Comparison of ENCODE assay signal across 9 mouse cellular contexts in the genomic region with DNA sequence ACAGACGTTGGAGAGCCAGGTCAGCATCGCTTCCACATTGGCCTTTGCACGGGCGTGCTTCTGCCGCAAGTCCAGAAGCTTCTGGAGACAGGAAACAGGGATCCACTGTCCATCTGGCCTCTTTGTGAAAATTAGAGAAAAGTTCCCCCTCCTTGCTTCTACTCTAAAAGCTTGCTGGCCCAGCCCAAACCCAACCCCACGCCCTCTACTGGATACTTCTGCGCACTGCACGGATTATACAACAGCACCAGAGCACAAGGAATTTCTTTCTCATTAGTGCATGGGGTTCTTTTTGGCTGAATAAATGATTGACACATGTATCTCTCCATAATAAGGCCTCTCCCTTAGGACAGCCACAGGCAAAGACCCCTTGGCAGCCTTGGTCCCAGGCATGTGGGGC. TPM values are rescaled to one million over a fixed set of nuclear protein-coding genes. Genes with fewer than 3 reads are reported as not detected.
DNase-seq lines count a peak whose midpoint lies in the region; ATAC-seq and TF ChIP-seq lines count a peak whose summit lies in the region.
"Had no signal": no experiment of that assay in that cellular context is flagged by ENCODE, and none has a peak within 500 bp of the region (broad histone marks: within the 10 kb centered on the region; RNA-seq: fewer than 3 reads in every experiment).

No protein-coding gene starts in this region.

- H3K27me3 ChIP-seq in kidney, adult 2 months (replicated peaks; ENCODE audit: control insufficient read depth, insufficient read depth, low read length): no peaks in the 10 kb centered on the region

- TF ChIP-seq CTCF in kidney, adult 2 months (conservative IDR thresholded peaks at IDR 0.05; ENCODE audit: insufficient read depth, insufficient read length, low read depth, low read length): no peak

- H3K4me3 ChIP-seq in kidney, adult 2 months (ENCODE audit: insufficient read depth, low read depth, low read length): no peak overlapping the region
- H3K4me3 ChIP-seq: hindbrain, embryonic 15.5 days had no signal

- peak; percentile 25 for DNase-seq in kidney, adult 2 months
- no peak for DNase-seq in kidney, adult 11 months
- DNase-seq in 3T3-L1 (ENCODE audit: low read depth, low spot score): peak; percentile 52
- peak; percentile 65 for DNase-seq in NIH3T3 (ENCODE audit: low read depth)
- peak; percentile 30 for DNase-seq in embryo, embryonic 10 days (ENCODE audit: low spot score)
- DNase-seq in kidney, postnatal 25 days: peak; percentile 44 to 47
- no peak for DNase-seq in c-Kit-positive CD71-positive TER-119-positive erythroid progenitor cells, embryonic 14.5 days (ENCODE audit: low spot score)

- WGBS in kidney, adult 2 months: 55% methylated on average over 8 of the region's 8 CpGs

- H3K36me3 ChIP-seq in kidney, adult 2 months (ENCODE audit: control insufficient read depth, insufficient read depth, low read length): no peaks in the 10 kb centered on the region
- H3K36me3 ChIP-seq: hindbrain, embryonic 15.5 days had no signal

- TF ChIP-seq POLR2A in kidney, adult 2 months (IDR thresholded peaks at IDR 0.05; ENCODE audit: low read depth, low read length): no peak

- no peak overlapping the region for H3K27ac ChIP-seq in kidney, adult 2 months (ENCODE audit: insufficient read depth, low read depth, low read length)
- H3K27ac ChIP-seq: hindbrain, embryonic 15.5 days had no signal

- peak; percentile 51; the same call in 1 of the 2 replicates for ATAC-seq in megakaryocyte-erythroid progenitor cell, adult 5-6 weeks (replicated peaks; ENCODE audit: low FRiP score, low TSS enrichment, poor library complexity, severe bottlenecking)

- H3K4me1 ChIP-seq in kidney, adult 2 months (ENCODE audit: control insufficient read depth, insufficient read depth, low read length): 0 out of 2 replicates have a peak, but pooled peaks cover 3% of the 10 kb centered on the region

RNA-seq across cellular contexts. Expression of gene Arhgap22, which starts 32.6 kb away (rescaled TPM):
- 9.0 and 15.7 TPM in 2 replicates for polyA plus RNA-seq in kidney, adult 2 months (2012; rRNA removed)
- total RNA-seq in megakaryocyte-erythroid progenitor cell, adult 5-6 weeks (2014; fragmentation: Nextera tagmentation): not detected in 2 replicates
- total RNA-seq in megakaryocyte-erythroid progenitor cell, adult 5-6 weeks (2017): not detected in 2 replicates

Comparison
In these comparisons a context has a peak if more than half of its experiments do, and no peak if none do; other contexts are left out.
1. DNase-seq: peak in kidney, adult 2 months (single experiment), 3T3-L1 (single experiment), NIH3T3 (single experiment), embryo, embryonic 10 days (single experiment) and kidney, postnatal 25 days (2 of 2); none in kidney, adult 11 months (single experiment) and c-Kit-positive CD71-positive TER-119-positive erythroid progenitor cells, embryonic 14.5 days (single experiment).